Comparison of ENCODE assay signal across 9 mouse cellular contexts in the genomic region with DNA sequence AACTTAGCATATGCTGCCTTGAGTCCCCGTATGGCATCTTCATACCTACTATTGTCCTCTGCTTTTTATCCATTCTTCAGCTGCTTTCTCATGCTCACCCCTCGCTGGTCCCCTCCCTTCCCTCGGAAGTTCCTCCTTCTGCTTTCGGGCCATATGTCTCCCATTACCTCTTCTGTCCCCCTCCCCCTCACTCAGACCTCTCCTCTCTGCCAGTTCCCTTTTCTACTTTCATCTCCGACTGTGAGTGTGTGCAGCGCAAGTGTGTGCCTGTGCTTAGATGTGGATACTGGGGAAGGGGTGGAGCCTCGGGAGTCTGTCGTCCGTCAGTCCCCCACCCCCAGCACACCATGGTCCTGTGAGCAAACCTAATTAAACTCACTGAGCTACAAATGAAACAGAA. TPM values are rescaled to one million over a fixed set of nuclear protein-coding genes. Genes with fewer than 3 reads are reported as not detected.
DNase-seq lines count a peak whose midpoint lies in the region; ATAC-seq lines count a peak whose summit lies in the region.
"Had no signal": no experiment of that assay in that cellular context is flagged by ENCODE, and none has a peak within 500 bp of the region (broad histone marks: within the 10 kb centered on the region; RNA-seq: fewer than 3 reads in every experiment).

No protein-coding gene starts in this region.

- 4% methylated on average over 9 of the region's 9 CpGs for WGBS in kidney, embryonic 14.5 days
- WGBS in hindbrain, embryonic 11.5 days: 13% methylated on average over 9 of the region's 9 CpGs
- 16% methylated on average over 9 of the region's 9 CpGs for WGBS in midbrain, embryonic 11.5 days

- no peaks in the 10 kb centered on the region for H3K36me3 ChIP-seq in kidney, embryonic 14.5 days (ENCODE audit: control insufficient read depth, insufficient read depth, low read length)
- H3K36me3 ChIP-seq in hindbrain, embryonic 11.5 days (ENCODE audit: control insufficient read depth, insufficient read depth, low read length): no peaks in the 10 kb centered on the region
- H3K36me3 ChIP-seq in midbrain, embryonic 11.5 days (ENCODE audit: control insufficient read depth, insufficient read depth, low read length): no peaks in the 10 kb centered on the region

- no peak overlapping the region for H3K4me3 ChIP-seq in kidney, embryonic 14.5 days (ENCODE audit: low read length)
- no peak overlapping the region for H3K4me3 ChIP-seq in hindbrain, embryonic 11.5 days (ENCODE audit: low read depth, low read length)
- no peak overlapping the region for H3K4me3 ChIP-seq in midbrain, embryonic 11.5 days (ENCODE audit: low read depth, low read length)

- 0 out of 2 replicates have a peak, but pooled peaks have one; percentile 34 for ATAC-seq in kidney, embryonic 14.5 days (ENCODE audit: low FRiP score, low TSS enrichment)
- ATAC-seq in hindbrain, embryonic 11.5 days (ENCODE audit: low FRiP score): no peak
- peak; percentile 33 for ATAC-seq in midbrain, embryonic 11.5 days (ENCODE audit: low FRiP score)

- H3K27ac ChIP-seq in kidney, embryonic 14.5 days (ENCODE audit: low read depth, low read length): no peak overlapping the region
- no peak overlapping the region for H3K27ac ChIP-seq in hindbrain, embryonic 11.5 days (ENCODE audit: low read depth, low read length)
- no peak overlapping the region for H3K27ac ChIP-seq in midbrain, embryonic 11.5 days (ENCODE audit: low read depth, low read length)

- no peak for DNase-seq in kidney, adult 18-20 months
- DNase-seq in embryo, embryonic 11 days: peak; percentile 76
- DNase-seq in hindbrain, embryonic 11.5 days (ENCODE audit: low spot score): peak; percentile 40
- DNase-seq in midbrain, embryonic 11.5 days (ENCODE audit: low spot score, missing footprints): no peak
- no peak for DNase-seq in thymus, postnatal 25 days
- DNase-seq in gastrocnemius, adult 8-10 months (ENCODE audit: low spot score in 2 of 2): no peak
- no peak for DNase-seq in gastrocnemius, postnatal 4 days (ENCODE audit: low spot score in 2 of 2)
- DNase-seq: adrenal gland, postnatal 10 days had no signal

- peak overlapping the region; percentile 19; the same call in 1 of the 2 replicates for H3K4me2 ChIP-seq in kidney, embryonic 14.5 days (replicated peaks; ENCODE audit: low read depth, low read length)
- H3K4me2 ChIP-seq in hindbrain, embryonic 11.5 days (replicated peaks; ENCODE audit: low read depth, low read length): no peak overlapping the region
- 0 out of 2 replicates have a peak overlapping the region, but pooled peaks have one; percentile 13 for H3K4me2 ChIP-seq in midbrain, embryonic 11.5 days

- H3K9me3 ChIP-seq in kidney, embryonic 14.5 days (ENCODE audit: control insufficient read depth, low read length): no peaks in the 10 kb centered on the region
- no peaks in the 10 kb centered on the region for H3K9me3 ChIP-seq in hindbrain, embryonic 11.5 days (ENCODE audit: control insufficient read depth, low read length)
- H3K9me3 ChIP-seq in midbrain, embryonic 11.5 days (ENCODE audit: control insufficient read depth, low read length): no peaks in the 10 kb centered on the region

- H3K27me3 ChIP-seq in kidney, embryonic 14.5 days (ENCODE audit: control insufficient read depth, insufficient read depth, low read length): no peaks in the 10 kb centered on the region; the same call in 1 of the 2 replicates
- no peaks in the 10 kb centered on the region for H3K27me3 ChIP-seq in hindbrain, embryonic 11.5 days (ENCODE audit: control insufficient read depth, insufficient read depth, low read length)
- no peaks in the 10 kb centered on the region for H3K27me3 ChIP-seq in midbrain, embryonic 11.5 days (ENCODE audit: control insufficient read depth, insufficient read depth, low read length)

- no peak overlapping the region for H3K9ac ChIP-seq in kidney, embryonic 14.5 days (ENCODE audit: low read depth, low read length)
- H3K9ac ChIP-seq in hindbrain, embryonic 11.5 days (ENCODE audit: low read depth, low read length): no peak overlapping the region
- H3K9ac ChIP-seq in midbrain, embryonic 11.5 days (ENCODE audit: low read length): no peak overlapping the region

- H3K4me1 ChIP-seq in kidney, embryonic 14.5 days (ENCODE audit: control insufficient read depth, insufficient read depth, low read length): peaks cover 20% of the 10 kb centered on the region; the same call in 1 of the 2 replicates
- H3K4me1 ChIP-seq in hindbrain, embryonic 11.5 days (replicated peaks; ENCODE audit: control insufficient read depth, insufficient read depth, low read length): peaks cover 3% of the 10 kb centered on the region
- peaks cover 19% of the 10 kb centered on the region for H3K4me1 ChIP-seq in midbrain, embryonic 11.5 days (ENCODE audit: control insufficient read depth, insufficient read depth, low read length)

RNA-seq across cellular contexts. Expression of gene Fzd10, which starts 17.0 kb away (rescaled TPM):
- 3.4 and 3.9 TPM in 2 replicates for polyA plus RNA-seq in kidney, embryonic 14.5 days (2014; fragmentation: Nextera tagmentation; extraction: Ambion mirVana)
- 17.8 and 19.3 TPM in 2 replicates for polyA plus RNA-seq in hindbrain, embryonic 11.5 days (2014; fragmentation: Nextera tagmentation; extraction: Ambion mirVana)
- polyA plus RNA-seq in midbrain, embryonic 11.5 days (2014; fragmentation: Nextera tagmentation; extraction: Ambion mirVana): 22.4 and 25.6 TPM in 2 replicates
- total RNA-seq in gastrocnemius, adult 8-10 months (2022): 1 to 10 TPM in 2 of 4 experiments, under 1 TPM in 2; 0.77 to 1.1 (median 0.99) TPM
- total RNA-seq in gastrocnemius, postnatal 4 days (2021): 10 to 100 TPM; 16.5 to 21.5 TPM

Comparison
In these comparisons a context has a peak if more than half of its experiments do, and no peak if none do; other contexts are left out.
1. DNase-seq: peak in embryo, embryonic 11 days (single experiment) and hindbrain, embryonic 11.5 days (single experiment); none in kidney, adult 18-20 months (single experiment), midbrain, embryonic 11.5 days (single experiment), thymus, postnatal 25 days (single experiment), gastrocnemius, adult 8-10 months (0 of 2) and gastrocnemius, postnatal 4 days (0 of 2).